Mouse (Mus musculus) liver, postnatal 0 days (tissue): ENCODE measurements around the gene Cenpp. TPM values are rescaled to one million over a fixed set of nuclear protein-coding genes. Genes with fewer than 3 reads are reported as not detected.

Experiments
- ATAC-seq: fragments of 200-750 bp; cut with Nextera tagmentation; 2 replicates; pipeline ENCODE4 v1.8.0; 2017; ENCODE audit warnings: mild to moderate bottlenecking, moderate library complexity
- DNase-seq: peaks from one replicate; pipeline ENCODE4 v3.0.0-alpha.2; 2016
- H3K27ac ChIP-seq: fragments of 300-500 bp; sonication (generic); 2 replicates; pipeline ENCODE4 v1.5.1; 2014; ENCODE audit warnings: antibody characterized with exemption, moderate library complexity, mild to moderate bottlenecking, low read depth
- H3K27me3 ChIP-seq: fragments of 300-500 bp; sonication (generic); 2 replicates; pipeline ENCODE4 v1.6.1; 2014; ENCODE audit warnings: low read length, control low read depth, mixed read lengths; ENCODE audit not compliant: insufficient read depth
- H3K36me3 ChIP-seq: fragments of 300-500 bp; sonication (generic); replicated peaks from 2 replicates; pipeline ENCODE4 v1.6.1; 2014; ENCODE audit warnings: mild to moderate bottlenecking, control low read depth, low read length, moderate library complexity, mixed read lengths; ENCODE audit not compliant: insufficient read depth
- H3K4me1 ChIP-seq: fragments of 300-500 bp; sonication (generic); 2 replicates; pipeline ENCODE4 v1.6.1; 2014; ENCODE audit warnings: antibody characterized with exemption, mild to moderate bottlenecking, control low read depth; ENCODE audit not compliant: insufficient read depth
- H3K4me2 ChIP-seq: fragments of 300-500 bp; sonication (generic); 2 replicates; pipeline ENCODE4 v1.6.1; 2014; ENCODE audit warnings: low read depth, mild to moderate bottlenecking, low read length, moderate library complexity, mixed read lengths
- H3K4me3 ChIP-seq: fragments of 300-500 bp; sonication (generic); 2 replicates; pipeline ENCODE4 v1.5.1; 2014; ENCODE audit warnings: low read depth, low read length
- H3K9ac ChIP-seq: fragments of 300-500 bp; sonication (generic); replicated peaks from 2 replicates; pipeline ENCODE4 v1.6.1; 2014; ENCODE audit warnings: mild to moderate bottlenecking, moderate library complexity
- H3K9me3 ChIP-seq: fragments of 300-500 bp; sonication (generic); 2 replicates; pipeline ENCODE4 v1.6.1; 2016; ENCODE audit warnings: mild to moderate bottlenecking, control low read depth, low read length, mixed read lengths
- CTCF ChIP-seq: sonication (generic); IDR thresholded peaks from 2 replicates; pipeline ENCODE4 v1.5.1; 2016; ENCODE audit warnings: antibody characterized with exemption, low read depth
- EP300 ChIP-seq: IDR thresholded peaks from 2 replicates; pipeline ENCODE4 v1.6.1; 2016; ENCODE audit warnings: antibody characterized with exemption, low read depth, mild to moderate bottlenecking
- WGBS: fragments of 180-500 bp; shearing (Covaris S2); extraction: QIAGEN DNeasy Blood & Tissue Kit; methylation state at CpG from one replicate; pipeline ENCODE4 v1.1.7; 2014; ENCODE audit not compliant: insufficient replicate concordance; 5-methylcytosine and 5-hydroxymethylcytosine counted together
- polyA plus RNA-seq: library from polyadenylated mRNA; unstranded; fragments of >200 nt; fragmentation: Nextera tagmentation; extraction: Ambion mirVana; gene quantifications from 2 replicates; pipeline ENCODE4 v1.2.1, GENCODE M21; 2015

Gene Cenpp
- polyA plus RNA-seq = 13.7 TPM in 2 replicates

DNA sequence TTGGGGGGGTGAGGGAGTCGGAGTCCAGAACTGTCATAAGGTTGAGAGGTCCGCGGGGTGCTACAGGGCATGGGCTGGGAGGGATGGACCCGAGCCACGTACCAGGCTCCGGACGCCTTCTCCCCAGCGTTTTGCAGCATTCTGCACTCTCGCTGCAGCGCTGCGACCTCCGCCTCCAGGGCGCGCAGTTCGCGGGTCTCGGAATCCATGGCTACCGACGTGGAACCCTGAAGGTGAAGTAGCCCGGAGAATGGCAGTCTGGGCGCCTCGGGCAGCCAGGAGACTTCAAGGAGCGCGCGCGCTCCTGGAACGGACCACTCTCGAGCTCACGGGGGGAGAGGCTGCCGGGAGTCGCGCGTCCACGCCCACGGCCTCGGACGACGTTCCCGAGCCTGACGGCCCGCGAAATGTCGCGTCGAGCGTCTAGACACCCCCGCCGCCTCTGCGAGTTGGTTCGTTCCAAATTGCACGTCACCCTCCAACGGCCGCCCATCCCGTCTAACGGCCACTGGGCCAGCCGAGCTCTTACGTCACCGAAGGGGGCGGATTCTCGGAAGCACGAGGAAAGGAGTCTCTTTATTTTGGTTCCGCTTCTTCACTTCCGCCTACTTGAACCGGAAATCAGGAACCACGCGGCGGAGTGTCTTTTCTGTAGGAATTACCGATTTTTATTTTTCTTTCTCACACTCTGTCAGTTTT is at the start of gene Cenpp, which contains the start of gene Nol8:
TSS of gene Cenpp (minus strand) at position 305 of the 699 bp plus-strand sequence.
TSS of gene Nol8 (plus strand) at position 598 of the 699 bp plus-strand sequence.
- H3K9me3 ChIP-seq = no peaks in the 10 kb centered on the region
- peak; percentile 17; the same call in 1 of the 2 replicates for TF ChIP-seq CTCF
- TF ChIP-seq EP300 = peak; percentile 82; the same call in 1 of the 2 replicates
- under 1% methylated on average over 67 of the region's 68 CpGs for WGBS
- peak within 1 kb of the TSS; percentile 98 for H3K4me2 ChIP-seq
- H3K4me1 ChIP-seq = peaks cover 12% of the 10 kb centered on the region
- DNase-seq (peak; percentile 100), ATAC-seq (peak; percentile 100)
- no peaks in the 10 kb centered on the region for H3K27me3 ChIP-seq
- peaks cover 11% of the 10 kb centered on the region for H3K36me3 ChIP-seq
- H3K9ac ChIP-seq = peak within 1 kb of the TSS; percentile 76
- peak within 1 kb of the TSS; percentile 97 for H3K4me3 ChIP-seq
- peak within 1 kb of the TSS; percentile 68 for H3K27ac ChIP-seq

DNA sequence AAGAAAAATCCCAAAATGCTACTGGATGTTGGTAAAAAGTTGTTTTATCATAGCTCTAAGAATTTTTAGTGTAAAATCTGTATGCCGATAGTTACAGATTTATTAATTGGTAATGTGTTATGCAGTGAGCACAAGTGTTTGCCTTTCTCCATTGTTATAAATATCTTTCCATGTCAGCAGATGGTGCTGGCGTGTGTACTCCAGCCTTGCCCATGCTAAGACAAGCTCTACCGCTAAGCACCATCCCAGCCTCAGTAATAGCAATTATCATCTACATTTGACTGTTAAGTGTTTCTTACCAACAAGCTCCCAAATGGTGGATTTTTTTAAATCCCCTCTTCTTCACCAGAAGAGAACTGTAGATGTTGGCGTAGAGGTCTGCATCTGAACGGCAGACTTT is 38.5 kb upstream of the Cenpp start:
- Histone ChIP-seq H3K9me3 (no peaks in the 10 kb centered on the region), H3K27me3 (no peaks in the 10 kb centered on the region), H3K9ac (no peak overlapping the region), H3K36me3 (peaks cover 57% of the 10 kb centered on the region), H3K4me1 (no peaks in the 10 kb centered on the region), H3K4me3 (no peak overlapping the region), H3K27ac (no peak overlapping the region), H3K4me2 (no peak overlapping the region)
- DNase-seq (no peak), ATAC-seq (no peak)
- 95% methylated on average over 5 of the region's 5 CpGs for WGBS
- TF ChIP-seq EP300 = no peak
- TF ChIP-seq CTCF = no peak

DNA sequence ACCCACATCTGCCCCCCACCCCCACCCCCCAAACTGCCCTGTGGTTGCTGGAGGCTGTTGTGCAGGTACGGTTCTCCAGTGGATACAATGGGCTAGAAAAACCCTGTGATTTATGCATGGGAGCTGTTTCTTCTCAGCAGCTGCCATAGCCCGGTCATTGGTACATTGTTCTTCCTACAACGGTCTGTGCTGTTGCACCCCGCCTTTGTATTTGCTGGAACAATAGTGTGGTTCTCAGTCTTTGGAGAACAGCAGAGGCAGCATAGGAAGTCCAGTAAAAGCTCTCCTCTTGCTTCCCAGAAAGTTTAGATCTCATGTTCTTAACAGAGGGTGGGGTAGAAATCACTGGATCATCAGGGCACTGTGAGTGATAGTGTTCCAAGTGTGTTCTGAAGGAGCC is 31.7 kb upstream of the Cenpp start:
- ATAC-seq (no peak), DNase-seq (no peak)
- no peaks in the 10 kb centered on the region for H3K9me3 ChIP-seq
- no peak overlapping the region for H3K9ac ChIP-seq
- H3K36me3 ChIP-seq = peaks cover 23% of the 10 kb centered on the region
- TF ChIP-seq EP300 (no peak), CTCF (no peak)
- H3K27ac ChIP-seq = no peak overlapping the region
- WGBS = 71% methylated on average over 4 of the region's 4 CpGs
- peaks cover 17% of the 10 kb centered on the region for H3K4me1 ChIP-seq
- peak overlapping the region; percentile 26; the same call in 1 of the 2 replicates for H3K4me2 ChIP-seq
- no peaks in the 10 kb centered on the region for H3K27me3 ChIP-seq
- no peak overlapping the region for H3K4me3 ChIP-seq

DNA sequence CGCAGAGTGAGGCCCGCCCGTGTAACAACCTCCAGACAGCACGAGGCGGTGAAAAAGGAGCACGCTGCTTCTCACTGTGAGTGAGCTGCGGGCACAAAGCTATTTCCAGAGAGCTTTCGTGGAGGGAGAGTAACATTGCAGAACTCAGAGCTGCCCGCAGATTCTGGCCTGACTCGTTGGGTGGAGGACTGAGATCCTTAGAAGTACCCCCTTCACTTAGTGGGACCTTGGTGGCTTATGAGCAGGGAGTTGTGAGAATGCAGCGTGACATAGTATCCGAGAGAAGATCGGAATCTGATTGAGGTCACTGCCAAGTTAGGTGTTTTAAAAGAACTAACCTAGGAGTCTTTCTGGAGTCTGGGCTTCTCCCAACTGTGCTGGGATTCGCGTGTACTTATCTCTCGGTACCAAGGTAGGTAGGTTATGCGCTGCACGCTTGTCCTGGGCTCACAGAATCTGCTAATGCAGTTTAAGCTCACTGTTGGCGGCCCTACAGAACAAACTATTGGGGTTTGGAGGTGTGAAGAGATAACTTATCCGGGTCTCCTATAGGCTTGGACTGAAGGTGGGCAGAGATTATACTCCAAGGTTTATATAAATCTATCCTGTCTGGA is 29.8 kb upstream of the Cenpp start:
- WGBS = under 1% methylated on average over 20 of the region's 20 CpGs
- Histone ChIP-seq H3K9me3 (no peaks in the 10 kb centered on the region), H3K9ac (peak overlapping the region; percentile 76), H3K36me3 (peaks cover 10% of the 10 kb centered on the region), H3K4me3 (peak overlapping the region; percentile 84), H3K27me3 (no peaks in the 10 kb centered on the region), H3K4me2 (peak overlapping the region; percentile 79), H3K4me1 (peaks cover 17% of the 10 kb centered on the region), H3K27ac (peak overlapping the region; percentile 87)
- ATAC-seq = peak; percentile 34
- TF ChIP-seq CTCF (no peak), EP300 (no peak)
- no peak for DNase-seq

DNA sequence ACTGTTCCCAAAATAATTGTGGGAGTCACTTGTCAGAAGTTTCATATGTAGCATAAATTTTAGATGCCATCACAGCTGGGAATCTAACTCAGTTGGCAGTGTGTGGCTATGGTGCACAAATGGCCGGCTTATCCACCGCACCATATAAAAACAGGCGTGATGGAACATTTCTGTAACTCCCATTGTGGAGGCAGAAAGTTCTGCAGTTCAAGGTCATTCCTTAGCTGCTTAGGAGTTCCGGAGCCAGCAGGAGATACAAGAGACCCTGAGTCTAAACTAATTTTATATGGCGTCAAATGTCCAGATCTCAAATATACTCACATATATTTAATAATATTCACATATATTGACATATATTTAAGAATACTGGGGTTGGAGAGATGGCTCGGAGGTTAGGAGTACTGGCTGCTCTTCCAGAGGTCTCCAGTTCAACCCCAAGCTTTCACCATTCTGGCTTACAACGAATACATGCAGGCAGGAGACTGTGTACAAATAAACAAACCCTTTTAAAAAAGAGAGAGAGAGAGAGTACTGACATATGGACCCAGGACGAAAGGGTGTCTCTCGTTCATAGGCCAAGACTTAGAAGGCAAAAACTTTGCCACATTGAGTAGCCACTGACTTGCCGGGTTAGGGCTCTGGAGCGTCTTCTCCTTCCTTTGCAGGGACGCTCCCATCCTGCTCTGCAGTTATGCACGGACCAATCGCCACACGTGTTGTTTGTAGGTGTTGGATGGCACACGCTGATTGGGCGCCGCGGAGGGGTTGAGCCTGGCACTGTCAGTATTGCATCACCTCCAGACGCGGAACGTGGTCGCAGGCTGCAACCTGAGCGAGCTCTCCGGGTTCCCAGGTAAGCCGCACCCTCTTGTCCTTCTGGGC is 29.0 kb upstream of the Cenpp start, which contains the start of gene Iars:
TSS of gene Iars (plus strand) at position 750 of the 882 bp plus-strand sequence.
- Histone ChIP-seq H3K9me3 (no peaks in the 10 kb centered on the region), H3K4me1 (peaks cover 17% of the 10 kb centered on the region), H3K27ac (peak within 1 kb of the TSS; percentile 87), H3K36me3 (peaks cover 10% of the 10 kb centered on the region), H3K4me2 (peak within 1 kb of the TSS; percentile 79), H3K4me3 (peak within 1 kb of the TSS; percentile 84), H3K27me3 (no peaks in the 10 kb centered on the region), H3K9ac (peak within 1 kb of the TSS; percentile 76)
- peak; percentile 78 for TF ChIP-seq EP300
- TF ChIP-seq CTCF = no peak
- DNase-seq = peak; percentile 99
- 5% methylated on average over 26 of the region's 26 CpGs for WGBS
- ATAC-seq = peak; percentile 100

DNA sequence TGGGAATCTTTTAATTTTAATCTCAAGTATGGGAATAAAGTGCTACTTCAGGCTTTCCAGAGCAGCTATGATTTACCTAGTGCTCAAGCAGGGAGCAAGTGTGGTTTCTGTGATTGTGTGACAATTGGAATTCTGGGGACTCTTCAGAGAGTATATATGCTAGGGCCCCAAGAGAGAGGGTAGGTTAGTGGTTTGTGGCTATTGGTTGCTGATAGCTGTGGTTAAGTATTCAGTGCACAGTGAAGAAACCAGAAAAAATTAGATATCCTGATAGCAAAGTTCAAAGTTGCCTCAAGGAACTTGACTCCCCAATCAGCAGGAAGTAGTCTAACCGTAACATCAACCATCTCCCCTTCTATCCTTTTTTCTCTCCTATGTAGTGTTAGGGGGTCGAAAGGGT is 25.2 kb upstream of the Cenpp start:
- Histone ChIP-seq H3K4me1 (peaks cover 6% of the 10 kb centered on the region), H3K27ac (no peak overlapping the region), H3K4me3 (no peak overlapping the region), H3K27me3 (no peaks in the 10 kb centered on the region), H3K9me3 (no peaks in the 10 kb centered on the region), H3K36me3 (peaks cover 29% of the 10 kb centered on the region), H3K4me2 (no peak overlapping the region), H3K9ac (no peak overlapping the region)
- WGBS = 55% methylated on average over 2 of the region's 2 CpGs
- ATAC-seq (no peak), DNase-seq (no peak)
- TF ChIP-seq CTCF (no peak), EP300 (no peak)
